Comparison of ENCODE assay signal across 24 mouse cellular contexts in the genomic region with DNA sequence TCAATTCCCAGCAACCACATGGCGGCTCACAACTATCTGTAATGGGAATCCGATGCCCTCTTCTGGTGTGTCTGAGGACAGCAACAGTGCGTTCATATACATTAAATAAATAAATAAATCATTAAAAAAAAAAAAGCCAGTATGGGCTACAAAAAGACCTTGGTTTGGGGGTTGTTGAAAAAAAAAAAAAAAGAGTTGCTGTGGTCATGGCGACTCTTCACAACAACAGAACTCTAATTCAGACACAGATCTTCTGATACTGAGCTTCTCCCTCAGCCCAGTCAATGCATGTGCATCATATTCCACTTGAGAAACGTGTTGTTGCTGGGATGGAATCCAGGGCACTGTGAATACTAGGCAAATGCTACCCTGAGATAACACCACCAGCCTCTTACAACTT. TPM values are rescaled to one million over a fixed set of nuclear protein-coding genes. Genes with fewer than 3 reads are reported as not detected.
"Had no signal": no experiment of that assay in that cellular context is flagged by ENCODE, and none has a peak within 500 bp of the region (broad histone marks: within the 10 kb centered on the region; RNA-seq: fewer than 3 reads in every experiment).

No protein-coding gene starts in this region.

- H3K4me2 ChIP-seq: liver, embryonic 15.5 days; lung, embryonic 15.5 days; midbrain, embryonic 12.5 days; midbrain, embryonic 15.5 days; neural tube, embryonic 12.5 days; stomach, embryonic 15.5 days had no signal

- ATAC-seq: liver, postnatal 0 days; lung, postnatal 0 days; midbrain, embryonic 15.5 days had no signal

- H3K27ac ChIP-seq: liver, embryonic 15.5 days; lung, embryonic 15.5 days; macrophage; midbrain, embryonic 12.5 days; midbrain, embryonic 15.5 days; neural tube, embryonic 12.5 days; stomach, embryonic 15.5 days had no signal

- H3K4me1 ChIP-seq: liver, embryonic 15.5 days; lung, embryonic 15.5 days; midbrain, embryonic 12.5 days; midbrain, embryonic 15.5 days; neural tube, embryonic 12.5 days; stomach, embryonic 15.5 days had no signal

- DNase-seq: liver, postnatal 0 days; lung, adult 2 months; lung, postnatal 14 days; lung, postnatal 36 days; right cerebral cortex, postnatal 14 days; thymus, adult 18-20 months; thymus, postnatal 25 days; thymus, postnatal 4 days had no signal

- H3K9ac ChIP-seq: liver, embryonic 15.5 days; liver, postnatal 0 days; lung, embryonic 15.5 days; midbrain, embryonic 12.5 days; midbrain, embryonic 15.5 days; neural tube, embryonic 12.5 days; stomach, embryonic 15.5 days had no signal

- H3K4me3 ChIP-seq: liver, embryonic 15.5 days; lung, embryonic 15.5 days; megakaryocyte, embryonic 14.5 days; midbrain, embryonic 12.5 days; midbrain, embryonic 15.5 days; neural tube, embryonic 12.5 days; stomach, embryonic 15.5 days had no signal

- H3K27me3 ChIP-seq: liver, embryonic 15.5 days; lung, embryonic 15.5 days; megakaryocyte, embryonic 14.5 days; midbrain, embryonic 12.5 days; midbrain, embryonic 15.5 days; neural tube, embryonic 12.5 days; stomach, embryonic 15.5 days had no signal

- H3K9me3 ChIP-seq: liver, embryonic 15.5 days; lung, embryonic 15.5 days; megakaryocyte, embryonic 14.5 days; midbrain, embryonic 12.5 days; midbrain, embryonic 15.5 days; neural tube, embryonic 12.5 days; stomach, embryonic 15.5 days had no signal

RNA-seq across cellular contexts. Expression of a gene that starts 27.9 kb away (rescaled TPM):
- total RNA-seq: monocyte, adult 5-6 weeks had no signal

RNA-seq across cellular contexts. Expression of a gene that starts 49.1 kb away (rescaled TPM):
- total RNA-seq: megakaryocyte progenitor cell, adult 5-6 weeks; midbrain, postnatal 0 days; monocyte, adult 5-6 weeks; neutrophil, adult 5-6 weeks had no signal
- polyA plus RNA-seq: liver, embryonic 15.5 days; liver, postnatal 0 days; lung, adult 2 months; lung, embryonic 15.5 days; lung, postnatal 0 days; macrophage; neural tube, embryonic 12.5 days; neural tube, embryonic 14.5 days; spleen, adult 2 months; urinary bladder, adult 2 months had no signal
